Mouse (Mus musculus) intestine, embryonic 14.5 days (tissue): ENCODE results near the gene Bmp6. TPM values are rescaled to one million over a fixed set of nuclear protein-coding genes. Genes with fewer than 3 reads are reported as not detected.

Source experiments
- ATAC-seq: fragments of 200-750 bp; cut with Nextera tagmentation; replicated peaks from 2 replicates; pipeline ENCODE4 v1.8.0; 2017; ENCODE audit warnings: low read depth, moderate number of reproducible peaks, moderate TSS enrichment, moderate library complexity; ENCODE audit not compliant: low FRiP score, low TSS enrichment
- DNase-seq: peaks from one replicate; pipeline ENCODE4 v3.0.0-alpha.2; 2018; ENCODE audit warnings: low spot score
- H3K27ac ChIP-seq: fragments of 300-500 bp; sonication (generic); 2 replicates; pipeline ENCODE4 v1.5.1; 2014; ENCODE audit warnings: low read depth, mild to moderate bottlenecking, control low read depth
- H3K27me3 ChIP-seq: fragments of 300-500 bp; sonication (generic); replicated peaks from 2 replicates; pipeline ENCODE4 v1.6.1; 2014; ENCODE audit warnings: low read length, control low read depth; ENCODE audit not compliant: control insufficient read depth, insufficient read depth
- H3K36me3 ChIP-seq: fragments of 300-500 bp; sonication (generic); 2 replicates; pipeline ENCODE4 v1.6.1; 2014; ENCODE audit warnings: low read length, control low read depth; ENCODE audit not compliant: control insufficient read depth, insufficient read depth
- H3K4me1 ChIP-seq: fragments of 300-500 bp; sonication (generic); replicated peaks from 2 replicates; pipeline ENCODE4 v1.6.1; 2014; ENCODE audit warnings: low read length, control low read depth, mixed read lengths; ENCODE audit not compliant: control insufficient read depth, insufficient read depth
- H3K4me2 ChIP-seq: fragments of 300-500 bp; sonication (generic); 2 replicates; pipeline ENCODE4 v1.6.1; 2014; ENCODE audit warnings: low read length
- H3K4me3 ChIP-seq: fragments of 300-500 bp; sonication (generic); 2 replicates; pipeline ENCODE4 v1.5.1; 2014; ENCODE audit warnings: low read depth, low read length, control low read depth, mixed read lengths
- H3K9ac ChIP-seq: fragments of 300-500 bp; sonication (generic); 2 replicates; pipeline ENCODE4 v1.6.1; 2014; ENCODE audit warnings: mild to moderate bottlenecking, low read length
- H3K9me3 ChIP-seq: fragments of 300-500 bp; sonication (generic); 2 replicates; pipeline ENCODE4 v1.6.1; 2016; ENCODE audit warnings: low read length, control low read depth; ENCODE audit not compliant: control insufficient read depth
- WGBS: fragments of 180-500 bp; shearing (Covaris S2); extraction: QIAGEN DNeasy Blood & Tissue Kit; methylation state at CpG from one replicate; pipeline ENCODE4 v1.1.7; 2014; 5-methylcytosine and 5-hydroxymethylcytosine counted together
- polyA plus RNA-seq: library from polyadenylated mRNA; unstranded; fragments of >200 nt; fragmentation: Nextera tagmentation; extraction: Ambion mirVana; gene quantifications from 2 replicates; pipeline ENCODE4 v1.2.1, GENCODE M21; 2014

The Bmp6 gene
- polyA plus RNA-seq, 1 experiment from 2014 or later: 1.9 TPM

- no peak overlapping the region for H3K27ac ChIP-seq
- no peak overlapping the region for H3K9ac ChIP-seq
- WGBS: 85% methylated on average over 7 of the region's 7 CpGs
- no peaks in the 10 kb centered on the region for H3K4me1 ChIP-seq
- no peak overlapping the region for H3K4me3 ChIP-seq
- no peak for ATAC-seq
- no peaks in the 10 kb centered on the region for H3K27me3 ChIP-seq
- no peaks in the 10 kb centered on the region for H3K9me3 ChIP-seq
- no peaks in the 10 kb centered on the region for H3K36me3 ChIP-seq
- H3K4me2 ChIP-seq: no peak overlapping the region
- DNase-seq: no peak
Measured at GRCm38 (mm10) chr13:38539192-38539900, 194.4 kb downstream of the Bmp6 start.

GRCm38 (mm10) chr13:38543455-38544125 lies 198.7 kb downstream of the Bmp6 start:
- ATAC-seq: no peak
- H3K9me3 ChIP-seq: no peaks in the 10 kb centered on the region
- no peak overlapping the region for H3K27ac ChIP-seq
- H3K4me2 ChIP-seq: no peak overlapping the region
- H3K36me3 ChIP-seq: no peaks in the 10 kb centered on the region
- H3K4me3 ChIP-seq: no peak overlapping the region
- no peaks in the 10 kb centered on the region for H3K27me3 ChIP-seq
- no peak for DNase-seq
- WGBS: 86% methylated on average over 8 of the region's 8 CpGs
- H3K4me1 ChIP-seq: no peaks in the 10 kb centered on the region
- H3K9ac ChIP-seq: no peak overlapping the region

GRCm38 (mm10) chr13:38544769-38545445 lies 200.0 kb downstream of the Bmp6 start:
- H3K4me2 ChIP-seq: no peak overlapping the region
- DNase-seq (no peak), ATAC-seq (no peak)
- no peaks in the 10 kb centered on the region for H3K4me1 ChIP-seq
- no peaks in the 10 kb centered on the region for H3K27me3 ChIP-seq
- H3K9ac ChIP-seq: no peak overlapping the region
- no peaks in the 10 kb centered on the region for H3K36me3 ChIP-seq
- no peak overlapping the region for H3K27ac ChIP-seq
- no peak overlapping the region for H3K4me3 ChIP-seq
- whole genome bisulfite sequencing: 75% methylated on average over 8 of the region's 8 CpGs
- H3K9me3 ChIP-seq: no peaks in the 10 kb centered on the region

GRCm38 (mm10) chr13:38545460-38545859 lies 200.6 kb downstream of the Bmp6 start:
- no peak overlapping the region for H3K4me2 ChIP-seq
- H3K36me3 ChIP-seq: no peaks in the 10 kb centered on the region
- 69% methylated on average over 3 of the region's 3 CpGs for WGBS
- H3K4me3 ChIP-seq: no peak overlapping the region
- ATAC-seq (no peak), DNase-seq (no peak)
- no peak overlapping the region for H3K27ac ChIP-seq
- no peaks in the 10 kb centered on the region for H3K27me3 ChIP-seq
- no peak overlapping the region for H3K9ac ChIP-seq
- no peaks in the 10 kb centered on the region for H3K9me3 ChIP-seq
- H3K4me1 ChIP-seq: no peaks in the 10 kb centered on the region

GRCm38 (mm10) chr13:38546754-38547153 lies 201.8 kb downstream of the Bmp6 start:
- 78% methylated on average over 4 of the region's 4 CpGs for WGBS
- DNase-seq: no peak

GRCm38 (mm10) chr13:38547717-38548116 lies 202.8 kb downstream of the Bmp6 start:
- Histone ChIP-seq H3K27ac (no peak overlapping the region), H3K4me1 (no peaks in the 10 kb centered on the region), H3K9me3 (no peaks in the 10 kb centered on the region), H3K4me3 (no peak overlapping the region), H3K9ac (no peak overlapping the region), H3K36me3 (no peaks in the 10 kb centered on the region), H3K27me3 (no peaks in the 10 kb centered on the region), H3K4me2 (no peak overlapping the region)
- DNase-seq (no peak), ATAC-seq (no peak)
- 91% methylated on average over 5 of the region's 5 CpGs for WGBS

More at GRCm38 (mm10) chr13:38546754-38547153, 201.8 kb downstream of the Bmp6 start:
- no peak for ATAC-seq
- Histone ChIP-seq H3K4me3 (no peak overlapping the region), H3K36me3 (no peaks in the 10 kb centered on the region), H3K4me1 (no peaks in the 10 kb centered on the region), H3K9ac (no peak overlapping the region), H3K4me2 (no peak overlapping the region), H3K27ac (no peak overlapping the region), H3K27me3 (no peaks in the 10 kb centered on the region), H3K9me3 (no peaks in the 10 kb centered on the region)

GRCm38 (mm10) chr13:38548681-38549080 lies 203.8 kb downstream of the Bmp6 start:
- Histone ChIP-seq H3K4me3 (no peak overlapping the region), H3K36me3 (no peaks in the 10 kb centered on the region), H3K27ac (no peak overlapping the region), H3K4me2 (no peak overlapping the region), H3K9me3 (no peaks in the 10 kb centered on the region), H3K9ac (no peak overlapping the region), H3K4me1 (no peaks in the 10 kb centered on the region), H3K27me3 (no peaks in the 10 kb centered on the region)
- 80% methylated on average over 5 of the region's 5 CpGs for WGBS
- DNase-seq (no peak), ATAC-seq (no peak)
